Mouse (Mus musculus): ENCODE data around the gene Twsg1. TPM values are rescaled to one million over a fixed set of nuclear protein-coding genes. Genes with fewer than 3 reads are reported as not detected.
"Not testable (repeated sequence)": the region's sequence is repeated elsewhere in the genome, so short reads cannot be mapped to it uniquely, and the experiment has no call there.

The Twsg1 gene
- polyA plus RNA-seq (2012; ENCODE audit: insufficient read depth, low replicate concordance), result 1.9 and 3.3 TPM in 2 replicates

DNA sequence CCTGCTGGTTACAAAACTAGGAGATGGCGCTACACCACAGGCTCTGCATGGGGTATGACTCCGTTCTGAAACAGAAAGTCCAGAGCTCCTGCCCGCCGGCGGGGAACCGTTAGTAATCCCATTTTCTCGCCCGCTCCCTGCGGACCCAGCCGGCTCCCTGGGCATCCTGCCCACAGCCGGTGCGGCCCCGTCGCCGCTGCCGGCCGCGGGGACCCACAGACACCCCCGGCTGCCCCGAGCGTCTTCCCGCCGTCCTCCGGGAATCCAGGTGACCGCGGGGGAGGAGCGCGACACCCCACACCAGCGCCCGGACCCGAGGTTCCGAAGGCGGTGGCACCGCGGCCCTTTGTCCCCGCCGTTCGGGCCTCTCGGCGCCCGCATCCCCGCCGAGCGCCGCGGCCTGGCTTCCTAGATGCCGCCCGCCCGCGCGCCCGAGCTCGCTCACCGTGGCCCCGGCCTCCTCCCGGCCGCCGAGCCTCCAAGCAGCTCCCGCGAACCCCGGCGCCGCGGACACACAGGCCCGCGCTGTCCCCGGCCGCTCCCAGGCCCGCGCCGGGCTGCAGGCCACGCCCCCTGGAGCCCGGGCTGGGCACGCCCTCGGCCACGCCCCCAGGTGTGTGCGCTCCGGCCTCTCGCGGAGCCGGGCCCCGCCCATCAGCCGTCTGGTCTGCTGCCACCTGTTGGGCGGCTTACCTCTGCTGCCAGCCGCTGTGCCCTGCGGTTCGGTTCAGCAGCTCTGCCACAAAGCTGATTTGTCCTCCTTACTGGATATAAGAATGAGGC is at the start of gene Twsg1:
Gene Twsg1 (minus strand): TSS at position 605 of the 783 bp plus-strand sequence.
- Histone ChIP-seq H3K9me3 (no peaks in the 10 kb centered on the region), H3K4me1 (peaks cover 42% of the 10 kb centered on the region)
- TF ChIP-seq GATA1 (IDR thresholded peaks at IDR 0.05; ENCODE audit: borderline replicate concordance, low read length) (no peak), FLI1 (IDR thresholded peaks at IDR 0.05; ENCODE audit: low read length) (no peak)

DNA sequence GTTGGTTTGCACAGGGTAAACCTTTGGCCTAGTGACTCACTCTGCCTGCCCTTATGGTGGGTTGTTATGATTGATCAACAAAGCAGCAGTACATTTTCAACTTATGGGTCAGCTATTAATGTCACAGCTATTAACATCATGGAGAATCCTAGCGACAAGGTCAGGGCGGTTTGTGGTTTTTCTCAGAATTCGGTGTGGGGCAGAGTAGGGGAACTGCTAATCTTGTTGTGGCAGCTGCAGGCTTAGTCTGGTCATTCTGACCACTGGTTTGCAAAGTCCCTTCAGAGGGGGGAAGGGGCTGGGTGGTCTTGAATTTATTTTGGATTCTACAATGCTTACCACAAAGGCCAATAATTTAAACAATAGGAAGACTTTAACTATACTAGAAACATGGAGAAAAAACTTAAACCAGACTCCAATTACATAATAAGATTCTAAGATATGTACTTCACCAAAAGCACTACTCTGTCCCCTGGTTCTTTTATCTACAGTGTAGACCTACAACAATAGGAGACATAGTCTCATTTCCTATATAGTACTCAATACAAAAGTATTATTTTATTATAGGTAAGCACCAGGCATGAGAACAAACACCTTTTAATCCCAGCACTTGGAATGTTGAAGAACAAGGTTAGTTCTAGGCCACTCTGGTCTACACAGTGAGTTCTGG is 37.3 kb upstream of the Twsg1 start:
- Histone ChIP-seq H3K9me3 (no peaks in the 10 kb centered on the region), H3K27me3 (replicated peaks) (no peaks in the 10 kb centered on the region), H3K4me3 (replicated peaks) (no peak overlapping the region), H3K36me3 (replicated peaks; ENCODE audit: low read length) (peaks cover 42% of the 10 kb centered on the region), H3K4me1 (peaks cover 46% of the 10 kb centered on the region)
- TF ChIP-seq GATA1 (IDR thresholded peaks at IDR 0.05; ENCODE audit: borderline replicate concordance, low read length) (no peak), FLI1 (IDR thresholded peaks at IDR 0.05; ENCODE audit: low read length) (no peak)

More for the DNA sequence above, at the start of gene Twsg1:
- Histone ChIP-seq H3K4me3 (replicated peaks) (peak within 1 kb of the TSS; percentile 94), H3K36me3 (replicated peaks; ENCODE audit: low read length) (peaks cover 20% of the 10 kb centered on the region), H3K27me3 (replicated peaks) (no peaks in the 10 kb centered on the region)

DNA sequence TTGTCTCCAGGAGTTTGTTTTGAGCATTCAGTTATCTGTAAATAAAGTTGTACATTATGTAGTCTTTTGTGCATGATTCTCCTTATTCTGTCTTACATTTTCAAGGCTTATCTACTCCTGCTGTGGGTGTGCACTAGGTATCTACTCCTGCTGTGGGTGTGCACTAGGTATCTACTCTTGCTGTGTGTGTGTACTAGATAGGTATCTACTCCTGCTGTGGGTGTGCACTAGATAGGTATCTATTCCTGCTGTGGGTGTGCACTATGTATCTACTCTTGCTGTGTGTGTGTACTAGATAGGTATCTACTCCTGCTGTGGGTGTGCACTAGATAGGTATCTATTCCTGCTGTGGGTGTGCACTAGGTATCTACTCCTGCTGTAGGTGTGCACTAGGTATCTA is 25.7 kb upstream of the Twsg1 start:
- H3K36me3 ChIP-seq (replicated peaks; ENCODE audit: low read length), result peaks cover 70% of the 10 kb centered on the region
- not testable (repeated sequence) for H3K4me3 ChIP-seq (replicated peaks)

DNA sequence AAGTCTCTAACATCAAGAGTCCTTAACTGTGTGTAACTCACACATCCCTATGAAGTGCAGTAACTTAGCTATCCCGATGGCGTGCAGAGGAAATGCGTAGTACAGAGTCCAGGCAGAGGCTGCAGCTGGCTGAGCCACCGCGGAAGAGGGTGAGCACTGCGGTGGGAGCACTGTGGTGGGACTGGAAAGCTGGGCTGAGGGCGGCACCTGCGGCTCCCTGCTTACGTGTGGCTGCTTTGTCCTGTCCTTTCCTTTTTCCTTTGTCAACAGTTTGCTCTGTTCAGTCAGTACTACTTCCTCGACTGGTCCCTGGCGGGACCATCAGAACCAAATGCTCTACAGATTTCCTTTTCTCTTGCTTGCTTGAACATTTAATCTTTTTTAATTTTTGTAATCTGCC is 16.7 kb upstream of the Twsg1 start:
- no peak overlapping the region for H3K4me3 ChIP-seq (replicated peaks)
- no peaks in the 10 kb centered on the region for H3K9me3 ChIP-seq
- H3K27me3 ChIP-seq (replicated peaks), result no peaks in the 10 kb centered on the region
- H3K36me3 ChIP-seq (replicated peaks; ENCODE audit: low read length), result peaks cover 22% of the 10 kb centered on the region
- H3K4me1 ChIP-seq, result peaks cover 6% of the 10 kb centered on the region; the same call in 1 of the 2 replicates
- TF ChIP-seq GATA1 (IDR thresholded peaks at IDR 0.05; ENCODE audit: borderline replicate concordance, low read length), result no peak

More for the DNA sequence above, 25.7 kb upstream of the Twsg1 start:
- H3K9me3 ChIP-seq; H3K27me3 ChIP-seq (replicated peaks): not testable (repeated sequence)
- H3K4me1 ChIP-seq, result peaks cover 20% of the 10 kb centered on the region

DNA sequence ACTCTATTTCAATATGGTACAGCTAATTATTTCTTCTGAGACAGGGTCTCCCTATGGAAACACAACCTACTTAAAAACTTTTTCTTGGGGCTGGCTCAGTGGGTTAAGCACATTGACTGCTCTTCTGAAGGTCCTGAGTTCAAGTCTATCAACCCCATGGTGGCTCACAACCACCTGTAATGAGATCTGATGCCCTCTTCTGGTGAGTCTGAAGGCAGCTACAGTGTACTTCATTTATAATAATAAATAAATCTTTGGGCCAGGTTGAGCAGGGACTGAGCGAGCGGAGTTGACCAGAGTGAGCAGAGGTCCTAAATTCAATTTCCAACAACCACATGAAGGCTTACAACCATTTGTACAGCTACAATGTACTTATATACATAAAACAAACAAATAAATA is 11.2 kb upstream of the Twsg1 start:
- Histone ChIP-seq H3K36me3 (replicated peaks; ENCODE audit: low read length) (peaks cover 3% of the 10 kb centered on the region), H3K27me3 (replicated peaks) (peaks cover 2% of the 10 kb centered on the region), H3K4me1 (peaks cover 7% of the 10 kb centered on the region), H3K9me3 (no peaks in the 10 kb centered on the region), H3K4me3 (replicated peaks) (no peak overlapping the region)
- no peak for TF ChIP-seq FLI1 (IDR thresholded peaks at IDR 0.05; ENCODE audit: low read length)
- TF ChIP-seq GATA1 (IDR thresholded peaks at IDR 0.05; ENCODE audit: borderline replicate concordance, low read length), result no peak

DNA sequence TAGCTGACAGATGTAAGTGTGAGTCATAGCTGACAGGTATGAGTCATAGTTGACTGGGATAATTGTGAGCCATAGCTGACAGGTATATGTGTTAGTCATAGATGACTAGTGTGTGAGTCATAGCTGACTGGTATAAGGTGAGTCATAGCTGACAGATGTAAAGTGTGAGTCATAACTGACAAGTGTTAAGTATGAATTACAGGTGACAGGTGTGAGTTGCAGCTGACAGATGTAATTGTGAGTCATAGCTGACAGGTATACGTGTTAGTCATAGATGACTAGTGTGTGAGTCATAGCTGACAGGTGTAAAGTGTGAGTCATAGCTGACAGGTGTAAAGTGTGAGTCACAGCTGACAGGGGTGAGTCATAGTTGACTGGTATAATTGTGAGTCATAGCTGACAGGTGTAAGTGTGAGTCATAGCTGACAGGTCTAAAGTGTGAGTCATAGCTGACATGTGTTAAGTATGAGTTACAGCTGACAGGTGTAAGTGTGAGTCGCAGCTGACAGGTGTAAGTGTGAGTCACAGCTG is 10.6 kb upstream of the Twsg1 start:
- no peaks in the 10 kb centered on the region for H3K9me3 ChIP-seq
- no peak for TF ChIP-seq FLI1 (IDR thresholded peaks at IDR 0.05; ENCODE audit: low read length)
- no peak overlapping the region for H3K4me3 ChIP-seq (replicated peaks)

DNA sequence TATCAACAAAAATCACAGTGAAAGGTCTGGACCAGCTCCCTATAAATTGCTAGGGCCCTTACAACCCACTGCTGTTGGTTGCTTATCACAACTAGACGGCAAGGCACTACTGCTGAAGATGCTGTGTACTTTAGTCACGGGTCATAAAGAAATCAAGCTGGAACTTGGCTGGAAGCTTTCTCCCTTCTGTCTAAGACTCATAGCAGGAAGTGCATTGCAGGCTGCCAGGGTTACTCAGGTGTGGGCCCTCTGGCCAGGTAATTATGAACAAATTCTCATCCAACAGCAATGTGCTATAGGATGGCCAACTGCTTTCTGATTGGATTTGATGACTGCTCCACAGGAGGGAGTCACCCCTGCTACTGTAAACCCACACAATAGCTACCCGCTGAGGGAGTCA is 8.0 kb upstream of the Twsg1 start:
- Histone ChIP-seq H3K36me3 (replicated peaks; ENCODE audit: low read length) (no peaks in the 10 kb centered on the region), H3K4me1 (peaks cover 18% of the 10 kb centered on the region), H3K27me3 (replicated peaks) (peaks cover 2% of the 10 kb centered on the region), H3K9me3 (no peaks in the 10 kb centered on the region), H3K4me3 (replicated peaks) (no peak overlapping the region)
- TF ChIP-seq GATA1 (IDR thresholded peaks at IDR 0.05; ENCODE audit: borderline replicate concordance, low read length), result no peak

More for the DNA sequence above, 10.6 kb upstream of the Twsg1 start:
- Histone ChIP-seq H3K27me3 (replicated peaks) (peaks cover 2% of the 10 kb centered on the region), H3K4me1 (peaks cover 13% of the 10 kb centered on the region), H3K36me3 (replicated peaks; ENCODE audit: low read length) (no peaks in the 10 kb centered on the region)

DNA sequence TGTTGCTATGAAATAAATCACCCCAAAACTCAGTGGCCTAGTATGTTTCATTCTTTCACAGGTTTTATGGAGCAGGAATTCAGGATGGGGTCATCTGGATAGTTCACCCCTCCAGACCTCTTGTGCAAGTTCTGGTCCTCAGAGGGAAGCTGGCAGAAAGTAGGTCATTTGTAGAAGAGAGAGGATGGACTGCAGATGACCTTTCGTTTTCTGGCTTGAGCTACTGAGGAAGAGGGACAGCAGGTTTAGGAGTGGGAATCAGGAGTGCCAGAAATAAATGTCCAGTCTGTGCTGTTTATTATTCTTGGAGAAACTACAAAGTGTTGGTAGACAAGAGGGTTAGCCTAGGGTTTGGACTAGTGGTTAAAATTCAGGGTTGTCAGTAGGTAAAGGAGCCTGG is 7.3 kb upstream of the Twsg1 start:
- no peak overlapping the region for H3K4me3 ChIP-seq (replicated peaks)
- TF ChIP-seq FLI1 (IDR thresholded peaks at IDR 0.05; ENCODE audit: low read length) (no peak), GATA1 (IDR thresholded peaks at IDR 0.05; ENCODE audit: borderline replicate concordance, low read length) (no peak)
- H3K4me1 ChIP-seq, result peaks cover 23% of the 10 kb centered on the region
- H3K36me3 ChIP-seq (replicated peaks; ENCODE audit: low read length), result no peaks in the 10 kb centered on the region
- peaks cover 2% of the 10 kb centered on the region for H3K27me3 ChIP-seq (replicated peaks)
- no peaks in the 10 kb centered on the region for H3K9me3 ChIP-seq

DNA sequence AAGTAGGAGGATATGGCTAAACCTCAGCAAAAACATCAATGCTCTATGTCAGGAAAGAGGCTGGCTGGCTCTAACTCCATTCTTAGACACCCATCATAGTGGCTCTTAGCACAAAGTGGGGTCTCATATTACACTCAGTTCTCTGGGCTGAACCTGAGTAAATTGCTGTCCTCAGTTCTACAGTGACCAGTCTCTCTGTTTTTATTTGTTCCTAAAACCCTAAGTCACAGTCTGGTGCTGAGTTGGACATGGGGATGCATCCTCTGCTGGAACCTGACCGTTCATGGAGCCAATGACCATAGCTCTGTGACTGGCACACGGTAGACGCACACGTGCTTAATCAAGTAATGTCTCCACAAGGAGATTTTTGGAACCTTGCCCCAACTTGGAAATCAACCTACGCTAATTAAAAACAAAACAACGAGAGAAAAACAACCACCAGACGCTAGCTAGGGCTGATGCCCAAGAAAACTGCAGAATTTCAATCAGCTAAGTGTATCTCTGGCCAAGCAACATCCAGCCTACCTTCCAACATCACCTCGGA is 6.8 kb upstream of the Twsg1 start:
- Histone ChIP-seq H3K36me3 (replicated peaks; ENCODE audit: low read length) (no peaks in the 10 kb centered on the region), H3K4me1 (peaks cover 27% of the 10 kb centered on the region), H3K4me3 (replicated peaks) (no peak overlapping the region), H3K27me3 (replicated peaks) (peaks cover 2% of the 10 kb centered on the region), H3K9me3 (no peaks in the 10 kb centered on the region)
- TF ChIP-seq FLI1 (IDR thresholded peaks at IDR 0.05; ENCODE audit: low read length) (no peak), GATA1 (IDR thresholded peaks at IDR 0.05; ENCODE audit: borderline replicate concordance, low read length) (no peak)

Measured in megakaryocyte, embryonic 14.5 days (primary cell).